Mouse (Mus musculus) brain, embryonic 14.5 days (tissue): ENCODE data around the gene Epb41l3.

Experiments
- CTCF ChIP-seq: fragments of 200-500 bp; IDR thresholded peaks from 2 replicates; pipeline ENCODE4 v1.5.1; 2012; ENCODE audit warnings: inconsistent platforms, mild to moderate bottlenecking, moderate library complexity, borderline replicate concordance; ENCODE audit not compliant: insufficient read depth, insufficient read length; ENCODE audit errors: extremely low read depth
- POLR2A ChIP-seq: fragments of 200-500 bp; IDR thresholded peaks from 2 replicates; pipeline ENCODE4 v1.6.1; 2012; ENCODE audit warnings: mild to moderate bottlenecking, inconsistent platforms, borderline replicate concordance; ENCODE audit not compliant: poor library complexity, insufficient read depth, insufficient read length, severe bottlenecking; ENCODE audit errors: extremely low read depth

GRCm38 (mm10) chr17:69158690-69159089, 83.2 kb downstream of the Epb41l3 start:
- TF ChIP-seq CTCF (no peak), POLR2A (no peak)
